Mouse (Mus musculus) kidney, postnatal 25 days (tissue): ENCODE data around the gene Dglucy.

Source experiments
- DNase-seq, 2 experiments: peaks; one replicate each; pipeline ENCODE4 v3.0.0; 2021; ENCODE audit warnings: mixed read lengths in 2 of 2

The Dglucy gene

DNA sequence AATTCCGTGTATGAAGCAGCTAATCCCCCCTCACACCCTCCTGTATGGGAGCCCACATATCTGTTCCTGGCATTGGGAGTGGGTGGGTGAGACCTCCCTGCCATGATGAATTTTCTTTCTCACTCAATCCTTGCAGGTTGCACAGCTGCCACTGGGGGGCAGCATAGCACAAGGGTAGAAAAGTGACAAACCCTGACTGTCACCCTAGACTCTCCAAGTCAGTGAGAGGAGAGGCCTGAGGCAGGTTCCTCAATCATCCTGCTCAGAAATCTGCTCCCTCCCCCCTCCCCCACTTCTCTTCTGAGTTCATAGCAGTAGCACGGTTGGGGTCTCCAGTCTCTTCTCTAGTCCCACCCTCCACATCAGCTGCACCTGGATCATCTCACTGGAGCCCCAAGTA is 157.3 kb downstream of the Dglucy start:
- peak; percentile 77 to 85 for DNase-seq

DNA sequence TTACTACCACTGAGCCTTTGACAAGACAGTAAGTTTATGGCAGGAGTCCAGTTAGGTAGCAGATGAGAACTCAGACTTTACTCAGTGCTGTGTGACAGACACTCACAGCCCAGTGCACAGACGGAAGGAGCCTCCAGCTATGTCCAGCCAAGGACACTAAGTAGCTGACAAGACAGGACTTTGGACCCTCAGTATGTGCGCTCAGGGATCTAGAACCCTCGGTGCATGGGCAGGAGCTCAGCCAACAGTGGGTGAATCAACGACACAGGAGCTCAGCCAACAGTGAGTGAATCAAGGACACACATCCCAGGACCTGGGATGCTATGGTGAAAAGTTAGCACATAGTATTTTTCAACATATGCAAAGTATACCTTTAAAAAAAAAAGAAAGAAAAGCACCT is 157.9 kb downstream of the Dglucy start:
- DNase-seq = peak; percentile 64 to 86

DNA sequence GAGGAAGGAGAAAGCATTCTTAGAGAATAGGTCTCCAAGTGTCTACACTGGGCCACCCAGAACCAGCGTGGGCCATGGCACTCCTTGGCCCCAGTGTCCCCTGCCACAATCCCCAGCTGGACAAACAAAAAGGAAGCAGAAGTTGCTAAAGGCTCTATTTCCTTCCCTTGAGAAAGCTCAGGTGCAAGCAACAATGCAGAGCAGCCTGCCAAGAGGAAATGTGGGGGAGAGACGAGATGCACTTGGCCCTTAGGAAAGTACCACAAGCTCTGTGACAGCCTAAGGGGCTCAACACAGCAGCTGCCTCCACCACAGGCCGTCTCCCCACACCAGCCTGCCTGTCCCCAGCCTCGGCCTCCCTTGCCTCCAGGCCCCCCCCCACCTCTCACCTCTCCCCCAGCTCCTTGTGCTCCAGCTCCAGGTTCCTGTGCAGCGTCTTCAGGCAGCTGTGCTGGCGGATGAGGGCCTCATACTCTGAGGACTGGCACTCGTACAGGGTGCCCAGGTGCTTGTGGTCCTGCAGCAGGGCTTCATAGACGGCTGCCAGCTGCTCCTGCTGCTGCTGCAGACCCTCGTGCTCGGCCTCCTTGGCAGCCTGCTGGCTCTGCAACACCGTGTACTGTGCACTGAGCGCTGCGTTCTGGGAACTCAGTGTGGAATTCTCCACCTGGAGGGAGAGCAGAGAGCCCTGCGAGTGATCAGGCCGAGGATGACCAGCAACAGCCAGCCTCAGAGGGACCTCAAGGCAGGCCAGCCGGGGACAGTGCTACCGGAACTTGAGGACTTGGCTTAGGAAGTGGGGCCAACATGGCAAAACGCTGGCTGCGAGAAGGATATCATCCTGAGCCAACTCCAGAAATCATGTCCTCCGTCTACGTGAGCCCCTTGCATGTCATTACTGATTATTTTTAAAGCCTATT is 158.8 kb downstream of the Dglucy start:
- DNase-seq = peak; percentile 52 to 69

DNA sequence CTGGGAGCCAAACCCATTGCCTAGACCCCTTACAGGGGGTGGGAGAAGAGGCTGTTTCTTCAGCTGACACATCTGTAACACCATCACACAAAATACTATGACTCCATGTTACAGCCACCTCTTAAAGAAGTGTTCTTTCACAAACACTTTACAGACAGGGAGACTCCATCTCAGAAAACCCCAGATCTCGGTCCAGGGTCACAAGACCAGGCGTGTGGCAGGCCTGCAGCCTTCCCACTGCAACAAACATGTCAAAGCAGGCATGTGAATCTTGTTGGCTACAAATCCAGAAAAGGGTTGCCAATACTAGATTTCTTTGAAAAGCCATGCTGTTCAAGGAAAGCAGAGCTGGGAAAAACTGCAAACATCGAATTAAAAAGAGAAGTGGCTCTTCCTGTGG is 162.5 kb downstream of the Dglucy start:
- DNase-seq = no peak

DNA sequence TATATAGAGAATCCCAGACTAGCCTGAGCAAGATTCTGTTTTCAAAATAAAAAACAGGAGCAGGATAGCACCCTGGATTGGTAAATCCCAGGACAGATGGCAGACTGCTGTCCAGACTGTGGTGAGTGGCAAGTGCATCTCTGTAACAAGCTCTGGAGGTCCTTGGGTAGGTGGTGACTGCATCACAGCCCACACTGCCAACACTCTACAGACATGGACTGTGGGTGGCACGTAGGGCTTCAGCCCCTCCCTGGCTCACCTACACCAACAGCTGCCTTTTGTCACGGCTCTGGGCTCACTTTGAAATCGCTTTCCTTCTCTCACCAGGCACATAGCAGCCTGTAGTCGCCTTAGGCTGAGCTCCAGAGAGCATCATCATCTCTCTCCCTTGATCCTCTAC is 164.3 kb downstream of the Dglucy start:
- no peak for DNase-seq

DNA sequence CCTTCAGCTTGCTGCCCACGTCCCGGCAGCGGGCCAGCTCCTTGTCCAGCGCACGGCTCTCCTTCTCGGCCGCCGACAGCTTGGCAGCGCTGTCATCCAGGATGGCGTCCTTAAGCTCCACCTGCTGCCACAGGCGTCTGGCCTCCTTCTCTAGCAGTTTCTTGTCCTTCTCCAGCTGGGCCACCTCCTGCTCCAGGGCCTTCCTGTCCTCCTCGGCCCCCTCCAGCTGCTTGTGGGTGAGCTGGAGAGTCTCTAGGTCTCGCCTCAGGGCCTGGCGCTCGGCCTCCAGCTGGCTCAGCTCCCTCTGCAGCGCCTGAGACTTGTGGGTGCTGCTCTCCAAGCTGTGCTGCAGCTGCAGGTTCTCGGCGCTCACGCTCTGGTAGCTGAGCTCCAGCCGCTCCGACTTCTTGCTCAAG is 166.1 kb downstream of the Dglucy start:
- no peak for DNase-seq

DNA sequence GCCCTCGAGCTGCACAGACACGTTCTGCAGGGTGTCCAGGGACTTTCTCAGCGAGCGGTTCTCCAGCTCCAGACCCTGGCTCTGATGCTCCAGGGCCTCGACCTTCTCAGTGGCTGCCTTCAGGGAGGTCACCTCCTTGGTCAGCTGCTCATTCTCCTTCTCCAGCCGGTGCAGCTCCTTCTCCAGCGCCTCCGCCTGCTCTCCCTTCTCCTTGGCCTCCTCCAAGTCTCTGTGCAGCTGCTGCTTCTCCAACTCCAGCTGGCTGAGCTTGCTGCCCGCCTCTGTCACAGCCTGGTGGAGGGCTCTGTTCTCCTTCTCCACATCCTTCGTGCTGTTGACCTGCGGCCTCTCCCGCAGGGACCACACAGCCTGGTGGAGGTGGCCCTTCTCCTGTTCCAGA is 166.6 kb downstream of the Dglucy start:
- DNase-seq = no peak

DNA sequence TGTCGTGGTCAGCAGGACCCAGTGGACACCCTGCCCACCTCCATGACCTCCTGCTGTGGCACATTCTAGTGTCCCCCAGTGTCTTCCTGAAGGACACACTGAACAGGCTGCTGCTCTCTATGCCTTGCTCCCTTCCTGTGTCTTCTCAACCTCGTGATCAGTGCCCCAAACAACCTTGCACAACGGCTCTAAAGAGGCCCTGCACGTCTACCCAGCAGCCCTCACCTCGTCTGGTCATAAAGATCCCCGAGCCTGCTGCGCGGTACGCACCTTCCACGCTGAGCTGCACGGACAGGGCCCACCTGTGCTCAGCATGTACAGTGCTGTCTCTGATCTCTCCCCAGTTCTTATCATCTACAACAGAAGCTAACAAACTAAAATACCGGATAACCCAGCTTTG is 167.1 kb downstream of the Dglucy start:
- DNase-seq = no peak
